Mouse (Mus musculus): Measurements from ENCODE around the gene Mrpl42.

GRCm38 (mm10) chr10:95512635-95513034, 10.9 kb upstream of the Mrpl42 start:
- no peak for TF ChIP-seq POLR2A (IDR thresholded peaks at IDR 0.05; ENCODE audit: borderline replicate concordance, extremely low read depth, insufficient read depth, insufficient read length, poor library complexity, severe bottlenecking)
- no peak for TF ChIP-seq CTCF (IDR thresholded peaks at IDR 0.05; ENCODE audit: borderline replicate concordance, extremely low read depth, insufficient read depth, insufficient read length)

All from brain, embryonic 14.5 days (tissue).